Mouse (Mus musculus) cortical plate, adult 2 months (tissue): ENCODE data around the gene Adora2a.
"Not testable (repeated sequence)": the region's sequence is repeated elsewhere in the genome, so short reads cannot be mapped to it uniquely, and the experiment has no call there.

Experiments used
- CTCF ChIP-seq: fragments of 200-500 bp; IDR thresholded peaks from 2 replicates; pipeline ENCODE4 v1.5.1; 2011; ENCODE audit warnings: mild to moderate bottlenecking, control low read depth, low read length; ENCODE audit not compliant: insufficient read depth; ENCODE audit errors: extremely low read depth
- POLR2A ChIP-seq: fragments of 200-500 bp; IDR thresholded peaks from 2 replicates; pipeline ENCODE4 v1.6.1; 2011; ENCODE audit warnings: mild to moderate bottlenecking, low read length, control low read depth; ENCODE audit not compliant: insufficient read depth; ENCODE audit errors: extremely low read depth

GRCm38 (mm10) chr10:75373655-75374351, 57.1 kb downstream of the Adora2a start:
- not testable (repeated sequence) for TF ChIP-seq POLR2A, CTCF
